Mouse (Mus musculus) myocyte (in vitro differentiated cells): ENCODE measurements around the gene Cnot10. TPM values are rescaled to one million over a fixed set of nuclear protein-coding genes. Genes with fewer than 3 reads are reported as not detected.

ENCODE experiments used
- H3K27me3 ChIP-seq: one replicate; pipeline ENCODE4 v1.6.1; 2011; ENCODE audit not compliant: control insufficient read depth, insufficient read depth, insufficient read length
- H3K36me3 ChIP-seq: one replicate; pipeline ENCODE4 v1.6.1; 2011; ENCODE audit not compliant: control insufficient read depth, insufficient read depth
- H3K4me2 ChIP-seq: one replicate; pipeline ENCODE4 v1.6.1; 2011; ENCODE audit warnings: low read depth, control low read depth
- H3K4me3 ChIP-seq: one replicate; pipeline ENCODE4 v1.5.1; 2011; ENCODE audit warnings: mild to moderate bottlenecking, control low read depth, moderate library complexity
- H3K79me2 ChIP-seq: one replicate; pipeline ENCODE4 v1.6.1; 2011; ENCODE audit not compliant: control insufficient read depth, insufficient read depth
- H3ac ChIP-seq: one replicate; pipeline ENCODE4 v1.6.1; 2011; ENCODE audit not compliant: control insufficient read depth, insufficient read length
- CEBPB ChIP-seq: IDR thresholded peaks from 2 replicates; pipeline ENCODE4 v1.6.1; 2011; ENCODE audit warnings: mild to moderate bottlenecking, moderate library complexity; ENCODE audit not compliant: poor library complexity, insufficient read depth, severe bottlenecking
- E2F4 ChIP-seq: IDR thresholded peaks from one replicate; pipeline ENCODE4 v1.6.1; 2011; ENCODE audit warnings: mild to moderate bottlenecking, control low read depth, moderate library complexity; ENCODE audit not compliant: insufficient read depth
- MAX ChIP-seq: IDR thresholded peaks from one replicate; pipeline ENCODE4 v1.6.1; 2011; ENCODE audit warnings: low read depth, mild to moderate bottlenecking, control low read depth
- MYOD1 ChIP-seq, 3 experiments: IDR thresholded peaks; one replicate each; pipeline ENCODE4 v1.6.1; 2011; ENCODE audit warnings: control low read depth in 2 of 3, low read depth in 2 of 3, mild to moderate bottlenecking in 2 of 3, moderate library complexity in 1 of 3; ENCODE audit not compliant: insufficient read length in 2 of 3, control insufficient read depth in 1 of 3
- MYOG ChIP-seq, 3 experiments: IDR thresholded peaks; one replicate each; pipeline ENCODE4 v1.6.1; 2011; ENCODE audit warnings: control low read depth in 2 of 3, low read depth in 2 of 3, mild to moderate bottlenecking in 2 of 3; ENCODE audit not compliant: insufficient read length in 2 of 3, control insufficient read depth in 1 of 3, insufficient read depth in 1 of 3
- POLR2A ChIP-seq: IDR thresholded peaks from one replicate; pipeline ENCODE4 v1.6.1; 2011; ENCODE audit warnings: low read depth, mild to moderate bottlenecking, control low read depth, moderate library complexity; ENCODE audit not compliant: insufficient read length
- POLR2AphosphoS2 ChIP-seq: IDR thresholded peaks from one replicate; pipeline ENCODE4 v1.6.1; 2011; ENCODE audit warnings: low read depth, control low read depth; ENCODE audit not compliant: insufficient read length
- REST ChIP-seq: IDR thresholded peaks from one replicate; pipeline ENCODE4 v1.6.1; 2011; ENCODE audit warnings: mild to moderate bottlenecking, control low read depth, moderate library complexity; ENCODE audit not compliant: insufficient read depth, insufficient read length
- SRF ChIP-seq: IDR thresholded peaks from one replicate; pipeline ENCODE4 v1.6.1; 2011; ENCODE audit warnings: low read depth; ENCODE audit not compliant: control insufficient read depth, insufficient read length
- TCF12 ChIP-seq: IDR thresholded peaks from one replicate; pipeline ENCODE4 v1.6.1; 2011; ENCODE audit warnings: mild to moderate bottlenecking, control low read depth; ENCODE audit not compliant: poor library complexity, insufficient read depth, severe bottlenecking
- TCF3 ChIP-seq: IDR thresholded peaks from one replicate; pipeline ENCODE4 v1.6.1; 2011; ENCODE audit warnings: low read depth, control low read depth; ENCODE audit not compliant: insufficient read length
- USF1 ChIP-seq: IDR thresholded peaks from one replicate; pipeline ENCODE4 v1.6.1; 2011; ENCODE audit warnings: low read depth, mild to moderate bottlenecking, control low read depth, moderate library complexity
- polyA plus RNA-seq: library from polyadenylated mRNA; unstranded; fragments of >200 nt; fragmentation: generic; extraction: Trizol; gene quantifications from one replicate; pipeline ENCODE4 v1.2.1, GENCODE M21; 2012; ENCODE audit warnings: missing spikeins

Cnot10 gene
- polyA plus RNA-seq, 1 experiment, result 29.1 TPM

DNA sequence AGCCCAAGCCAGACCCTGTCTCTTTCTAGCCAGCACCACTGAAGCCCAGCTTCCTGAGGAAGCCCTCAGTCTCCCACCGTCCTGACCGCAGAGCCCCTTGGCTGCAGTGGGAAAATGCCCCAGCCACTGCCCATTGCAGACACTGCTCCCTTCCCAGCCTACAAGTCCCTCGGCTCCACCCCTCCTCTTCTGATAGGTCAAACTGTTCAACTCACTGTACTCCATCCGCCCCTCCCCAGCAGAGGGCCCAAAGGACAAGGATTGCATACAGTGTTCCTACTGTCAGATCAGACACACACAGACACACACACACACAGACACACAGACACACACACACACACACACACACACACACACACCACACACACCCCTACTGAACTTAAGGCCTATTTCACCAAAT lies 13.3 kb downstream of the Cnot10 start:
- TF ChIP-seq MYOD1 (IDR thresholded peaks at IDR 0.05; ENCODE audit: control insufficient read depth in 1 of 3, insufficient read length in 2 of 3, low read depth in 2 of 3) (no peak), REST (no peak), TCF12 (no peak), MYOG (IDR thresholded peaks at IDR 0.05; ENCODE audit: control insufficient read depth in 1 of 3, insufficient read depth in 1 of 3, insufficient read length in 2 of 3, low read depth in 2 of 3) (no peak), USF1 (no peak), POLR2AphosphoS2 (no peak)
- Histone ChIP-seq H3K4me3 (no peak overlapping the region), H3K79me2 (no peaks in the 10 kb centered on the region), H3K4me2 (no peak overlapping the region), H3K36me3 (peaks cover 11% of the 10 kb centered on the region), H3ac (no peak overlapping the region), H3K27me3 (no peaks in the 10 kb centered on the region)

DNA sequence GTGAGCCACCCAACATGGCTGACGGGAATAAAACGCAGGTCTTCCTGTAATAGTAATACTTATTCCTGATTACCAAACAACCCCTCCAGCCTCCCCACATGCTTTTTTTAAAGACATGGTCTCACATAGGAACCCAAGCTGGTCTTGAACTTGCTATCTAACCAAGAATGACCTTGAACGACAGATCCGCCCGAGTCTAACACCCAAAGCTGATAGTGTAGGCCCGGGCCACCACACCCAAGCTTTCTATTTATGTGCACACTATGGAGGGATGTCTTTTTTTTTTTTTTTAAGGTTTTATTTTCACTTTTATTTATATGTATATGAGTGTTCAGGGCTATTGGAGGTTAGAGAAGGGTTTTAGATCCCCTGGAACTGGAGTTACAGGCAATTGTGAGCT lies 15.8 kb downstream of the Cnot10 start:
- Histone ChIP-seq H3K4me2 (no peak overlapping the region), H3ac (no peak overlapping the region), H3K27me3 (no peaks in the 10 kb centered on the region), H3K36me3 (peaks cover 18% of the 10 kb centered on the region), H3K79me2 (no peaks in the 10 kb centered on the region), H3K4me3 (no peak overlapping the region)
- no peak for TF ChIP-seq TCF3

- Histone ChIP-seq H3K4me3 (no peak overlapping the region), H3K36me3 (peaks cover 14% of the 10 kb centered on the region), H3K27me3 (no peaks in the 10 kb centered on the region), H3K4me2 (no peak overlapping the region), H3ac (no peak overlapping the region), H3K79me2 (no peaks in the 10 kb centered on the region)
- TF ChIP-seq POLR2A (no peak), CEBPB (no peak), E2F4 (no peak), USF1 (no peak), MYOG (IDR thresholded peaks at IDR 0.05; ENCODE audit: control insufficient read depth in 1 of 3, insufficient read depth in 1 of 3, insufficient read length in 2 of 3, low read depth in 2 of 3) (no peak), MYOD1 (IDR thresholded peaks at IDR 0.05; ENCODE audit: control insufficient read depth in 1 of 3, insufficient read length in 2 of 3, low read depth in 2 of 3) (no peak), SRF (no peak), TCF3 (no peak), TCF12 (no peak), REST (no peak), POLR2AphosphoS2 (no peak), MAX (no peak)
These were observed 18.8 kb downstream of the Cnot10 start for GRCm38 (mm10) chr9:114621149-114621548.

DNA sequence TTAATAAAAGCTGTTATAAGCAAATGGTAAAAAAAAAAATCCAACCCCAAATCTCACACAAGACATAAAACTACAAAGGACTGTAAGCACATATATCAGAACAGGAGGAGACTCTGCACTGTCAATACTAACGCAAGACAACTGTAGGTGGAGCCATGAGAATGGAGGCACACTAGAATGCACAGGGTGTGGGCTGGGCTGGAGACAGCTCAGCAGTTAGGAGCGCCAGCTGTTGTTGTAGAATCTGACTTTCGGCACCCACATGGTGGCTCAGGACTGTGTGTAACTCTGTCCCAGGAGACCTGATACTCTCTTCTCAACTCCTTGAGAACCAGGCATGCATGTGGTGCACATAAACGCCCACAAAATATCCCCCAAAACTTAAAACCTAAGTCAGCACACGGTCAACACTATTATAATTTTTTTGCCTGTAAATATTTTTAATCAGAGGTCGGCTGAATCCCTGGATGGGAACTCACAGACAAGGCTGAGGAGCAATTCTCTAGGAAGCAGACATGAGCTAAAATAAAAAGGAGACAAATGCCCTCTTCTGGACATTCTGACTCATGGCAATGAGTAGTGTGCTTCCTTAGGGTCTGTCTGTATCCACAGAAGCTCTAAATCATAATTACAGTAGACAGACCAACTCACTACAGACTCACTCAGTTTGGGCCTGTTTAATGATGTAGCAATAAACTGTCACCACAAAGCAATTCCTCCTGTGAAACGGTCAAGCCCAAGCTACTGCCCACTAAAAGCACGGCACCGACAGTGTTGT lies 25.6 kb downstream of the Cnot10 start:
- TF ChIP-seq MYOG (IDR thresholded peaks at IDR 0.05; ENCODE audit: control insufficient read depth in 1 of 3, insufficient read depth in 1 of 3, insufficient read length in 2 of 3, low read depth in 2 of 3) (peak in 1 of 3 experiments; percentile 60), MYOD1 (IDR thresholded peaks at IDR 0.05; ENCODE audit: control insufficient read depth in 1 of 3, insufficient read length in 2 of 3, low read depth in 2 of 3) (peak in 2 of 3 experiments; percentile 17 to 56), POLR2A (no peak)
- H3K36me3 ChIP-seq, result peaks cover 6% of the 10 kb centered on the region
- H3K4me3 ChIP-seq, result no peak overlapping the region
- H3K27me3 ChIP-seq, result no peaks in the 10 kb centered on the region
- H3K4me2 ChIP-seq, result no peak overlapping the region
- H3K79me2 ChIP-seq, result no peaks in the 10 kb centered on the region
- H3ac ChIP-seq, result no peak overlapping the region

GRCm38 (mm10) chr9:114613026-114613425 lies 27.0 kb downstream of the Cnot10 start:
- TF ChIP-seq POLR2A (no peak), E2F4 (no peak), MYOD1 (IDR thresholded peaks at IDR 0.05; ENCODE audit: control insufficient read depth in 1 of 3, insufficient read length in 2 of 3, low read depth in 2 of 3) (no peak), POLR2AphosphoS2 (no peak), USF1 (no peak), SRF (no peak), TCF3 (no peak), TCF12 (no peak), REST (no peak)
- no peaks in the 10 kb centered on the region for H3K79me2 ChIP-seq
- no peak overlapping the region for H3K4me3 ChIP-seq
- H3K27me3 ChIP-seq, result no peaks in the 10 kb centered on the region
- H3K36me3 ChIP-seq, result peaks cover 6% of the 10 kb centered on the region
- H3K4me2 ChIP-seq, result no peak overlapping the region
- H3ac ChIP-seq, result no peak overlapping the region
